Mouse (Mus musculus) CH12.LX (cell line): ENCODE results near the gene 4921524J17Rik.

Experiments
- CHD1 ChIP-seq: IDR thresholded peaks from 2 replicates; pipeline ENCODE4 v1.6.1; 2012; ENCODE audit warnings: low read depth, low read length, improper control_type of control experiment, inconsistent platforms
- CTCF ChIP-seq, 2 experiments: IDR thresholded peaks in 1 of 2; conservative IDR thresholded peaks in 1 of 2; 2 replicates each; pipeline ENCODE4 v1.5.1; 2011 to 2012; ENCODE audit warnings: low read depth in 2 of 2, low read length in 2 of 2, improper control_type of control experiment in 1 of 2, inconsistent platforms in 1 of 2, mild to moderate bottlenecking in 1 of 2, moderate library complexity in 1 of 2
- MAFK ChIP-seq: IDR thresholded peaks from 2 replicates; pipeline ENCODE4 v1.6.1; 2011; ENCODE audit warnings: low read length, improper control_type of control experiment; ENCODE audit not compliant: insufficient replicate concordance
- POLR2A ChIP-seq: IDR thresholded peaks from 2 replicates; pipeline ENCODE4 v1.6.1; 2011; ENCODE audit warnings: low read depth, mild to moderate bottlenecking, improper control_type of control experiment, low read length
- POLR2AphosphoS2 ChIP-seq: IDR thresholded peaks from 2 replicates; pipeline ENCODE4 v1.6.1; 2011; ENCODE audit warnings: low read depth, low read length, improper control_type of control experiment
- TCF12 ChIP-seq: IDR thresholded peaks from 2 replicates; pipeline ENCODE4 v1.6.1; 2014; ENCODE audit warnings: low read depth, mild to moderate bottlenecking, inconsistent platforms, low read length, improper control_type of control experiment
- USF1 ChIP-seq: IDR thresholded peaks from 2 replicates; pipeline ENCODE4 v1.6.1; 2014; ENCODE audit warnings: low read depth, mild to moderate bottlenecking, inconsistent platforms, low read length, improper control_type of control experiment
- ZNF384 ChIP-seq: IDR thresholded peaks from 2 replicates; pipeline ENCODE4 v1.6.1; 2012; ENCODE audit warnings: low read depth, low read length, improper control_type of control experiment, inconsistent platforms

DNA sequence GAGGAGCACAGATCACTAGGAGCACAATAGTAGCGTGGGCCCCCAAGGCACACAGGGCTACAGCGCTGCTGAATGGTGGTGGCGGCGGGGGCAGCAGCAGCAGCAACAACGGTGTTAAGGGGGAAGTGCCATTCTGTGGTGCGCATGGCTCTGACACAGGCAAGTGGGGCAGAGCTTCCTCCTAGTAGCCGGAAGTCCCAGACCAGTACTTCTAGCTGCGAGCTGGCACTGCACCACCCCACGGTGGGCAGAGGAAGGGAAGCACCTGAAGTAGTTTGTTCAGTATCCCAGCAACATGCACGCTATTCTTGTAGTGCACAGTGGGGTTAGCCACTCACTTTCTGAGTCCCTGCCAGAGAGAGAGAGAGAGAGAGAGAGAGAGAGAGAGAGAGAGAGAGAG is 49.3 kb upstream of the 4921524J17Rik start:
- TF ChIP-seq TCF12 (no peak), CTCF (conservative IDR thresholded peaks at IDR 0.05 in 1 of 2, IDR thresholded peaks at IDR 0.05 in 1 of 2; ENCODE audit: low read depth in 2 of 2, low read length in 2 of 2) (no peak), CHD1 (no peak), MAFK (no peak), POLR2AphosphoS2 (no peak), USF1 (no peak), POLR2A (no peak), ZNF384 (no peak)
